Mouse (Mus musculus): ENCODE measurements around the gene Cep112. TPM values are rescaled to one million over a fixed set of nuclear protein-coding genes. Genes with fewer than 3 reads are reported as not detected.
A peak's percentile ranks its signal among the peaks of the same experiment; 100 is the strongest.

The Cep112 gene
- polyA plus RNA-seq, 1 experiment from 2014 or later, result 28.7 TPM

DNA sequence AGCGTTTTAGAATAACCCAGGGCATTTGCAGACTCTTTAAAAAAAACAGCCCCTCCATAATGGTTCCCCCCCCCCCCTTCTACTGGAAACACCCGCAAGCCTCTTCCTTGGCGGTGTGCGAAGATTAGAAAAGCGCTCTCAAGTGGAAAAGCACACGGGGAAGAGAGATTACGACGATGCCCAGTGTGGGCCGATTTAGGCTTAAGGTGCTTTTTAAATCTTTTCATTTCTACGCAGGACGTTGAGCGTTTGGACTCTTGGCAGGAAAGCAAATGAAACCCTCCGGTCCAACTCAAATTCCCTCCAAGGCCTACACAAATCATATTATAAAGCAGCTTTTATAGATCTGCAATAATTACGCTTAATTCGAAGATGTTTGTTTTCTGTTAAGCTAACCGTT, 465.6 kb downstream of the Cep112 start:
- ATAC-seq (ENCODE audit: low FRiP score, low TSS enrichment) (no peak), DNase-seq (peak; percentile 65)
- Histone ChIP-seq H3K4me2 (ENCODE audit: low read length) (peak overlapping the region; percentile 58), H3K36me3 (ENCODE audit: control insufficient read depth, insufficient read depth, low read length) (no peaks in the 10 kb centered on the region), H3K4me1 (ENCODE audit: control insufficient read depth, insufficient read depth, low read length) (peaks cover 31% of the 10 kb centered on the region), H3K27me3 (ENCODE audit: control insufficient read depth, insufficient read depth, low read length) (no peaks in the 10 kb centered on the region), H3K27ac (replicated peaks; ENCODE audit: low read depth, low read length) (peak overlapping the region; percentile 63; the same call in 1 of the 2 replicates), H3K9ac (replicated peaks; ENCODE audit: low read length) (no peak overlapping the region), H3K9me3 (ENCODE audit: control insufficient read depth, low read length) (no peaks in the 10 kb centered on the region), H3K4me3 (replicated peaks; ENCODE audit: low read depth, low read length) (peak overlapping the region; percentile 28)
- 4% methylated on average over 16 of the region's 16 CpGs for WGBS

- Histone ChIP-seq H3K36me3 (ENCODE audit: control insufficient read depth, insufficient read depth, low read length) (no peaks in the 10 kb centered on the region), H3K9me3 (ENCODE audit: control insufficient read depth, low read length) (no peaks in the 10 kb centered on the region), H3K4me3 (replicated peaks; ENCODE audit: low read depth, low read length) (peak overlapping the region; percentile 28), H3K27me3 (ENCODE audit: control insufficient read depth, insufficient read depth, low read length) (no peaks in the 10 kb centered on the region), H3K27ac (replicated peaks; ENCODE audit: low read depth, low read length) (peak overlapping the region; percentile 63), H3K4me1 (ENCODE audit: control insufficient read depth, insufficient read depth, low read length) (peaks cover 31% of the 10 kb centered on the region), H3K9ac (replicated peaks; ENCODE audit: low read length) (peak overlapping the region; percentile 35; the same call in 1 of the 2 replicates), H3K4me2 (ENCODE audit: low read length) (peak overlapping the region; percentile 58)
- WGBS, result under 1% methylated on average over 17 of the region's 17 CpGs
- peak; percentile 86 for ATAC-seq (ENCODE audit: low FRiP score, low TSS enrichment)
- DNase-seq, result peak; percentile 81
Observed at GRCm38 (mm10) chr11:108891111-108891870, 466.3 kb downstream of the Cep112 start.

GRCm38 (mm10) chr11:108891871-108892380, 466.9 kb downstream of the Cep112 start:
- H3K9me3 ChIP-seq (ENCODE audit: control insufficient read depth, low read length), result no peaks in the 10 kb centered on the region
- DNase-seq, result peak; percentile 36
- no peaks in the 10 kb centered on the region for H3K36me3 ChIP-seq (ENCODE audit: control insufficient read depth, insufficient read depth, low read length)
- no peak for ATAC-seq (ENCODE audit: low FRiP score, low TSS enrichment)
- peak overlapping the region; percentile 58 for H3K4me2 ChIP-seq (ENCODE audit: low read length)
- peak overlapping the region; percentile 28 for H3K4me3 ChIP-seq (replicated peaks; ENCODE audit: low read depth, low read length)
- H3K4me1 ChIP-seq (ENCODE audit: control insufficient read depth, insufficient read depth, low read length), result peaks cover 31% of the 10 kb centered on the region
- WGBS, result 2% methylated on average over 21 of the region's 21 CpGs
- no peaks in the 10 kb centered on the region for H3K27me3 ChIP-seq (ENCODE audit: control insufficient read depth, insufficient read depth, low read length)
- H3K27ac ChIP-seq (replicated peaks; ENCODE audit: low read depth, low read length), result peak overlapping the region; percentile 63
- H3K9ac ChIP-seq (replicated peaks; ENCODE audit: low read length), result peak overlapping the region; percentile 35; the same call in 1 of the 2 replicates

DNA sequence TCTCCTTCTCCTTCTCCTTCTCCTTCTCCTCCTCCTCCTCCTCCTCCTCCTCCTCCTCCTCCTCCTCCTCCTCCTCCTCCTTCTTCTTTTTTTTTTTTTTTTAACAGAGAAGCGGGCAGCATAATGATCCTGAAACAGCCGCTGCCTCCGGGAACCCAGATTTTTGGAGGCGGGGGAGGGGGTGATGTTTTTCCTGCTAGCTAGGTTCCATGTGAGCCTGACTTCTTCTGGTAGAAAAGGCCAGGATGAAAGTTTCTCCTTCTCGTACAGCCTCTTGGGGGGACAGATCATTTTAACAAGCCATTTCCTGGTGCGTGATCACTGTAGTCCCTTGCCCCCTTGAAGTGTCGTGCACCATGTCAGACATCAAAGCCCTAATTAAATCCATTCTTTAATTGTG, 467.4 kb downstream of the Cep112 start:
- 6% methylated on average over 7 of the region's 7 CpGs for WGBS
- Histone ChIP-seq H3K27ac (replicated peaks; ENCODE audit: low read depth, low read length) (no peak overlapping the region), H3K36me3 (ENCODE audit: control insufficient read depth, insufficient read depth, low read length) (no peaks in the 10 kb centered on the region), H3K4me3 (replicated peaks; ENCODE audit: low read depth, low read length) (no peak overlapping the region), H3K4me1 (ENCODE audit: control insufficient read depth, insufficient read depth, low read length) (peaks cover 31% of the 10 kb centered on the region), H3K27me3 (ENCODE audit: control insufficient read depth, insufficient read depth, low read length) (no peaks in the 10 kb centered on the region), H3K4me2 (ENCODE audit: low read length) (peak overlapping the region; percentile 15; the same call in 1 of the 2 replicates), H3K9ac (replicated peaks; ENCODE audit: low read length) (no peak overlapping the region), H3K9me3 (ENCODE audit: control insufficient read depth, low read length) (no peaks in the 10 kb centered on the region)
- ATAC-seq (ENCODE audit: low FRiP score, low TSS enrichment) (no peak), DNase-seq (no peak)

GRCm38 (mm10) chr11:108893232-108893790, 468.3 kb downstream of the Cep112 start:
- H3K4me2 ChIP-seq (ENCODE audit: low read length), result no peak overlapping the region
- ATAC-seq (ENCODE audit: low FRiP score, low TSS enrichment), result no peak
- no peaks in the 10 kb centered on the region for H3K36me3 ChIP-seq (ENCODE audit: control insufficient read depth, insufficient read depth, low read length)
- DNase-seq, result no peak
- H3K9ac ChIP-seq (replicated peaks; ENCODE audit: low read length), result no peak overlapping the region
- no peaks in the 10 kb centered on the region for H3K27me3 ChIP-seq (ENCODE audit: control insufficient read depth, insufficient read depth, low read length)
- 37% methylated on average over 12 of the region's 12 CpGs for WGBS
- H3K4me1 ChIP-seq (ENCODE audit: control insufficient read depth, insufficient read depth, low read length), result peaks cover 31% of the 10 kb centered on the region
- no peaks in the 10 kb centered on the region for H3K9me3 ChIP-seq (ENCODE audit: control insufficient read depth, low read length)
- no peak overlapping the region for H3K4me3 ChIP-seq (replicated peaks; ENCODE audit: low read depth, low read length)
- no peak overlapping the region for H3K27ac ChIP-seq (replicated peaks; ENCODE audit: low read depth, low read length)

DNA sequence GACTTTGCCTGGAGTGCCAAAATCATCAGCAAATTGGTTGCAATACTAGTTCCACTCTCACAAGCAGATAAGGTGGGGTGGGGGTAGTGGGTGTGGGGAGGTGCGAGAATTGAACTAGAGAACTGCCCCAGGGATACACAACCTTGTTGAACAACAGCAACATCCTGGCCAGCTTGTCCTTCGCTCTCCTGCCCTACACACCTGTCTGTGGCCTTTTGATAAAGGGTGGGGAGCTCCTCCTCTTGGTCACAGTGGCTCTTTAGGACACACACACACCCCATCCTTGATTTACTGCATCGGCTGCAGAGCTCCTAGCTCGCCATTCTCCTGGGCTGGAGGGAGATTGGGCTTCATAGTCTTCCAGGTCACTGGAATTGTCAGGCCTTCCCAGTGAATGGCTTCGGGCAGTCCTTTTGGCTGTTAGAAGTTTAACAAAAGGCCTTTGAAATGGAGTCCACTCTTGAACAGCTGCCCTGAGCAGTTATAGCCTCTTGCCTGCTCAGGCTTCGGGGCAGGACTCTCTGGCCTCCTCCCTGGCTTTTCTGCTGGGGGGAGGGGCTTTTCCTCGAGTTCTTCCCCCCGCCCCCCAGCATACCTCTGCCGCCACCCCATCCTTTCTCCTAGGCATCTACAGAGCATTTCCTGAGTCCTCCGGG, 469.0 kb downstream of the Cep112 start:
- Histone ChIP-seq H3K9me3 (ENCODE audit: control insufficient read depth, low read length) (no peaks in the 10 kb centered on the region), H3K4me2 (ENCODE audit: low read length) (no peak overlapping the region), H3K9ac (replicated peaks; ENCODE audit: low read length) (no peak overlapping the region), H3K4me3 (replicated peaks; ENCODE audit: low read depth, low read length) (no peak overlapping the region), H3K27me3 (ENCODE audit: control insufficient read depth, insufficient read depth, low read length) (no peaks in the 10 kb centered on the region), H3K4me1 (ENCODE audit: control insufficient read depth, insufficient read depth, low read length) (peaks cover 31% of the 10 kb centered on the region), H3K27ac (replicated peaks; ENCODE audit: low read depth, low read length) (no peak overlapping the region), H3K36me3 (ENCODE audit: control insufficient read depth, insufficient read depth, low read length) (no peaks in the 10 kb centered on the region)
- no peak for ATAC-seq (ENCODE audit: low FRiP score, low TSS enrichment)
- no peak for DNase-seq
- WGBS, result 29% methylated on average over 10 of the region's 10 CpGs

GRCm38 (mm10) chr11:108897034-108897433, 472.0 kb downstream of the Cep112 start:
- H3K36me3 ChIP-seq (ENCODE audit: control insufficient read depth, insufficient read depth, low read length), result no peaks in the 10 kb centered on the region
- no peak overlapping the region for H3K9ac ChIP-seq (replicated peaks; ENCODE audit: low read length)
- H3K27ac ChIP-seq (replicated peaks; ENCODE audit: low read depth, low read length), result no peak overlapping the region
- no peaks in the 10 kb centered on the region for H3K27me3 ChIP-seq (ENCODE audit: control insufficient read depth, insufficient read depth, low read length)
- DNase-seq (no peak), ATAC-seq (ENCODE audit: low FRiP score, low TSS enrichment) (no peak)
- H3K4me3 ChIP-seq (replicated peaks; ENCODE audit: low read depth, low read length), result no peak overlapping the region
- H3K4me2 ChIP-seq (ENCODE audit: low read length), result no peak overlapping the region
- H3K9me3 ChIP-seq (ENCODE audit: control insufficient read depth, low read length), result no peaks in the 10 kb centered on the region
- H3K4me1 ChIP-seq (ENCODE audit: control insufficient read depth, insufficient read depth, low read length), result peaks cover 12% of the 10 kb centered on the region
- WGBS, result 89% methylated on average over 4 of the region's 4 CpGs

- H3K4me3 ChIP-seq (replicated peaks; ENCODE audit: low read depth, low read length), result no peak overlapping the region
- peaks cover 9% of the 10 kb centered on the region; the same call in 1 of the 2 replicates for H3K4me1 ChIP-seq (ENCODE audit: control insufficient read depth, insufficient read depth, low read length)
- H3K36me3 ChIP-seq (ENCODE audit: control insufficient read depth, insufficient read depth, low read length), result no peaks in the 10 kb centered on the region
- no peak overlapping the region for H3K27ac ChIP-seq (replicated peaks; ENCODE audit: low read depth, low read length)
- ATAC-seq (ENCODE audit: low FRiP score, low TSS enrichment) (no peak), DNase-seq (no peak)
- 73% methylated on average over 9 of the region's 9 CpGs for whole genome bisulfite sequencing
- no peaks in the 10 kb centered on the region for H3K9me3 ChIP-seq (ENCODE audit: control insufficient read depth, low read length)
- no peak overlapping the region for H3K9ac ChIP-seq (replicated peaks; ENCODE audit: low read length)
- H3K27me3 ChIP-seq (ENCODE audit: control insufficient read depth, insufficient read depth, low read length), result no peaks in the 10 kb centered on the region
- no peak overlapping the region for H3K4me2 ChIP-seq (ENCODE audit: low read length)
Observed at GRCm38 (mm10) chr11:108898063-108898462, 473.1 kb downstream of the Cep112 start.

Measured in midbrain, embryonic 14.5 days (tissue).